Mouse (Mus musculus): ENCODE measurements around the gene Chst10. TPM values are rescaled to one million over a fixed set of nuclear protein-coding genes. Genes with fewer than 3 reads are reported as not detected.

Gene Chst10
- polyA plus RNA-seq, 1 experiment: 0.22 TPM

GRCm38 (mm10) chr1:38885956-38886355 lies 12.0 kb downstream of the Chst10 start:
- Histone ChIP-seq H3K36me3 (ENCODE audit: control insufficient read depth, insufficient read depth, low read length) (no peaks in the 10 kb centered on the region), H3K4me3 (ENCODE audit: insufficient read depth, low read depth, low read length) (no peak overlapping the region), H3K27ac (ENCODE audit: insufficient read depth, low read depth, low read length) (no peak overlapping the region), H3K4me1 (ENCODE audit: control insufficient read depth, insufficient read depth, low read length) (no peaks in the 10 kb centered on the region), H3K27me3 (replicated peaks; ENCODE audit: control insufficient read depth, insufficient read depth, low read length) (no peaks in the 10 kb centered on the region)
- TF ChIP-seq CTCF (conservative IDR thresholded peaks at IDR 0.05; ENCODE audit: insufficient read depth, insufficient read length, low read depth, low read length) (no peak), POLR2A (IDR thresholded peaks at IDR 0.05; ENCODE audit: low read depth, low read length) (no peak)
- DNase-seq: no peak
- 75% methylated on average over 2 of the region's 2 CpGs for WGBS

DNA sequence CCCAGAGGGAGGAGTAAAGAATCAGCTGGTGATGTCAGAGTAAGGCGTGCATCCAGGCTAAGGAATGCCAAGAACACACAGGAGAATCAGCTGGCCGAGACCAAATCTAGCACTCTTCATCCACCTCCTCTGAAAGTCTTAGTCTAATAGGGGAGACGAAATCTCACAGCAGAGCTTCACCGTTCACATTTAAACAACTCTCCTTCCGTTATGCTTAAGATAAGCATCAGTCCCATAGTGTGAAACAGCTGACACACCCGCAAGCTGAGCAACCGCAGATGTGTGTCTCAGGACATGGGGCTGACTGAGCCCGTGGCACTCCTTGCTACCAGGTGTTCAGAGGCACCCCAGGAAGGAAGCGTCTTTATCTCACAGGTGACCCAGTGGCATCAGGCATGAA lies 14.2 kb downstream of the Chst10 start:
- no peak for DNase-seq
- WGBS: 84% methylated on average over 9 of the region's 9 CpGs
- TF ChIP-seq CTCF (conservative IDR thresholded peaks at IDR 0.05; ENCODE audit: insufficient read depth, insufficient read length, low read depth, low read length): no peak
- TF ChIP-seq POLR2A (IDR thresholded peaks at IDR 0.05; ENCODE audit: low read depth, low read length): no peak
- H3K27ac ChIP-seq (ENCODE audit: insufficient read depth, low read depth, low read length): no peak overlapping the region
- no peaks in the 10 kb centered on the region for H3K4me1 ChIP-seq (ENCODE audit: control insufficient read depth, insufficient read depth, low read length)
- H3K36me3 ChIP-seq (ENCODE audit: control insufficient read depth, insufficient read depth, low read length): no peaks in the 10 kb centered on the region
- H3K4me3 ChIP-seq (ENCODE audit: insufficient read depth, low read depth, low read length): no peak overlapping the region
- no peaks in the 10 kb centered on the region for H3K27me3 ChIP-seq (replicated peaks; ENCODE audit: control insufficient read depth, insufficient read depth, low read length)

DNA sequence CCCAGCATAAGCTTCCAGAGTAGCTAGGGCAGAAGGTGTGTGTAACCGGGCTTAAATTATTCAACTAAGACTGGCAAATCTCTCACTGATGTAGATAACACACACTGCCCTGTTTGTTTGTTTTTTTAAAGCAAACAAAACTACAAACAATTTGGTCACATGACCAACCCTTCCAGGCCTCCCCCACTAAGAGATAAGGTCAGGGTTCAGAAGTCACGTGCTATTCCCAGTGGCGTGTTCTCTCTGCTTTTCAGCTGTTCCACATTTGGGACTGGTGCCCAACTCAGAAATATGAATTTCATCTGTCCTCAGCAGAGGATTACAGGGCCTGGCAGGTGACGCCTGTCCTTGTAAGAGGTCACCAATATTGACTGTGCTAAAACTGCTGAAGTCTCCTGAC lies 15.2 kb downstream of the Chst10 start:
- WGBS: 77% methylated on average over 4 of the region's 4 CpGs
- no peak for TF ChIP-seq POLR2A (IDR thresholded peaks at IDR 0.05; ENCODE audit: low read depth, low read length)
- H3K36me3 ChIP-seq (ENCODE audit: control insufficient read depth, insufficient read depth, low read length): no peaks in the 10 kb centered on the region
- no peaks in the 10 kb centered on the region for H3K4me1 ChIP-seq (ENCODE audit: control insufficient read depth, insufficient read depth, low read length)
- no peak overlapping the region for H3K27ac ChIP-seq (ENCODE audit: insufficient read depth, low read depth, low read length)
- no peaks in the 10 kb centered on the region for H3K27me3 ChIP-seq (replicated peaks; ENCODE audit: control insufficient read depth, insufficient read depth, low read length)
- DNase-seq: no peak
- no peak overlapping the region for H3K4me3 ChIP-seq (ENCODE audit: insufficient read depth, low read depth, low read length)

GRCm38 (mm10) chr1:38881366-38881765 lies 16.6 kb downstream of the Chst10 start:
- Histone ChIP-seq H3K4me3 (ENCODE audit: insufficient read depth, low read depth, low read length) (no peak overlapping the region), H3K27me3 (replicated peaks; ENCODE audit: control insufficient read depth, insufficient read depth, low read length) (no peaks in the 10 kb centered on the region), H3K4me1 (ENCODE audit: control insufficient read depth, insufficient read depth, low read length) (no peaks in the 10 kb centered on the region), H3K27ac (ENCODE audit: insufficient read depth, low read depth, low read length) (no peak overlapping the region), H3K36me3 (ENCODE audit: control insufficient read depth, insufficient read depth, low read length) (no peaks in the 10 kb centered on the region)
- 62% methylated on average over 4 of the region's 4 CpGs for WGBS
- DNase-seq: no peak
- TF ChIP-seq POLR2A (IDR thresholded peaks at IDR 0.05; ENCODE audit: low read depth, low read length) (no peak), CTCF (conservative IDR thresholded peaks at IDR 0.05; ENCODE audit: insufficient read depth, insufficient read length, low read depth, low read length) (no peak)

GRCm38 (mm10) chr1:38876671-38877382 lies 21.1 kb downstream of the Chst10 start:
- Histone ChIP-seq H3K4me1 (ENCODE audit: control insufficient read depth, insufficient read depth, low read length) (no peaks in the 10 kb centered on the region), H3K27ac (ENCODE audit: insufficient read depth, low read depth, low read length) (no peak overlapping the region), H3K36me3 (ENCODE audit: control insufficient read depth, insufficient read depth, low read length) (no peaks in the 10 kb centered on the region), H3K4me3 (ENCODE audit: insufficient read depth, low read depth, low read length) (no peak overlapping the region), H3K27me3 (replicated peaks; ENCODE audit: control insufficient read depth, insufficient read depth, low read length) (no peaks in the 10 kb centered on the region)
- TF ChIP-seq CTCF (conservative IDR thresholded peaks at IDR 0.05; ENCODE audit: insufficient read depth, insufficient read length, low read depth, low read length) (no peak), POLR2A (IDR thresholded peaks at IDR 0.05; ENCODE audit: low read depth, low read length) (no peak)
- 66% methylated on average over 5 of the region's 5 CpGs for WGBS
- no peak for DNase-seq

GRCm38 (mm10) chr1:38873911-38874310 lies 24.1 kb downstream of the Chst10 start:
- H3K27me3 ChIP-seq (replicated peaks; ENCODE audit: control insufficient read depth, insufficient read depth, low read length): no peaks in the 10 kb centered on the region
- no peak overlapping the region for H3K4me3 ChIP-seq (ENCODE audit: insufficient read depth, low read depth, low read length)
- TF ChIP-seq POLR2A (IDR thresholded peaks at IDR 0.05; ENCODE audit: low read depth, low read length) (no peak), CTCF (conservative IDR thresholded peaks at IDR 0.05; ENCODE audit: insufficient read depth, insufficient read length, low read depth, low read length) (no peak)
- H3K36me3 ChIP-seq (ENCODE audit: control insufficient read depth, insufficient read depth, low read length): no peaks in the 10 kb centered on the region
- no peaks in the 10 kb centered on the region for H3K4me1 ChIP-seq (ENCODE audit: control insufficient read depth, insufficient read depth, low read length)
- WGBS: 63% methylated on average over 5 of the region's 5 CpGs
- H3K27ac ChIP-seq (ENCODE audit: insufficient read depth, low read depth, low read length): no peak overlapping the region
- DNase-seq: no peak

DNA sequence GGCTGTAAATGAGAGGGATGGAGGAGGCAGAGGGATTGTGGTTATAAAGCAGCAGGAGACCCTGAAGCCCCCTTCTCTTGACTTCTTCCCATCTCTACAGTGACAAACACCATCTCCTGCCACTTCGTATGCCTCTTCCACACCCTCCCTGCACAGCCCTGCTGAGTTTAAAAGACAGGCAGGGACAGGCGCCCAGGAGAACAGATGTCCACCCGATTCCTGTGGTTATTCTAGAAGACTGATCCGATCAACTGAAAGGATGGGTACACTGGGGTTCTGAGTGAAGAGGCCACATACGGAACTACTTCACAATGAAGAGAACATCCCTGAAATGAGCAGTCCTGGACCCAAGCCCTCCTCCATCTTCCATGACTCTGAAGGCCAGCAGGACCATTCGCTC lies 26.1 kb downstream of the Chst10 start:
- Histone ChIP-seq H3K36me3 (ENCODE audit: control insufficient read depth, insufficient read depth, low read length) (no peaks in the 10 kb centered on the region), H3K27me3 (replicated peaks; ENCODE audit: control insufficient read depth, insufficient read depth, low read length) (no peaks in the 10 kb centered on the region), H3K4me1 (ENCODE audit: control insufficient read depth, insufficient read depth, low read length) (no peaks in the 10 kb centered on the region), H3K4me3 (ENCODE audit: insufficient read depth, low read depth, low read length) (no peak overlapping the region), H3K27ac (ENCODE audit: insufficient read depth, low read depth, low read length) (no peak overlapping the region)
- 91% methylated on average over 6 of the region's 6 CpGs for WGBS
- DNase-seq: no peak
- TF ChIP-seq CTCF (conservative IDR thresholded peaks at IDR 0.05; ENCODE audit: insufficient read depth, insufficient read length, low read depth, low read length): no peak
